Mouse (Mus musculus): ENCODE measurements around the gene Ranbp3.
"Not testable (repeated sequence)": the region's sequence is repeated elsewhere in the genome, so short reads cannot be mapped to it uniquely, and the experiment has no call there.

The Ranbp3 gene

GRCm38 (mm10) chr17:56672941-56673646 is at the start of gene Ranbp3:
Gene Ranbp3, plus strand, starts transcription at chr17:56673294.
- peak; percentile 99 for DNase-seq

GRCm38 (mm10) chr17:56625495-56625894 is 47.6 kb upstream of the Ranbp3 start:
- DNase-seq, result no peak

DNA sequence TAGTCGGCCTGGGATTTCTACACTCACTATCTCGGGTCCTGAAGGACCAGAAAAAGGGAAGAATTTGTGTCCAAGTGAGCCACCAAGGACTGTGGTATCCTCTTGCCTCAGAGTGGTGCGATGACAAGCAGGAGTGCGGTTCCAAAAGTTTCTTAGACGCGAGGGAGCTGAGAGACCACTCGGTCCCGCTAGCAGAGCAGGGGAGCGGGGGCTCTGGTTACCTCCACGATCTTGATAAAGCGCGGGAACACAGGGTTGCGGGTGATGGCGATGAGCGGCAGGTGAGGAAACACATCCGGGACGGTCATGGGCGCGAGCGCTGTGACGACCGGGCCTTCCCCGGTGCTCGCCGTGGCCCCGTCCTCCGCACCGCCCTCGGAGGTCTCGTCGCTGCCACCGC is 46.8 kb upstream of the Ranbp3 start:
- no peak for DNase-seq

GRCm38 (mm10) chr17:56626754-56627470 is 46.2 kb upstream of the Ranbp3 start, which contains the start of gene Lonp1:
Gene Lonp1, minus strand, starts transcription at chr17:56626887.
- DNase-seq, result peak; percentile 98 to 99

- DNase-seq, result peak; percentile 68 to 74
Observed at GRCm38 (mm10) chr17:56627530-56628277, 45.4 kb upstream of the Ranbp3 start, which contains the start of gene Catsperd. Gene Catsperd, plus strand, starts transcription at chr17:56628143.

- not testable (repeated sequence) for DNase-seq
Observed at GRCm38 (mm10) chr17:56629800-56630781, 43.0 kb upstream of the Ranbp3 start.

- no peak for DNase-seq
Observed at GRCm38 (mm10) chr17:56631807-56632206, 41.3 kb upstream of the Ranbp3 start.

GRCm38 (mm10) chr17:56634023-56634422 is 39.1 kb upstream of the Ranbp3 start:
- DNase-seq, result no peak

DNA sequence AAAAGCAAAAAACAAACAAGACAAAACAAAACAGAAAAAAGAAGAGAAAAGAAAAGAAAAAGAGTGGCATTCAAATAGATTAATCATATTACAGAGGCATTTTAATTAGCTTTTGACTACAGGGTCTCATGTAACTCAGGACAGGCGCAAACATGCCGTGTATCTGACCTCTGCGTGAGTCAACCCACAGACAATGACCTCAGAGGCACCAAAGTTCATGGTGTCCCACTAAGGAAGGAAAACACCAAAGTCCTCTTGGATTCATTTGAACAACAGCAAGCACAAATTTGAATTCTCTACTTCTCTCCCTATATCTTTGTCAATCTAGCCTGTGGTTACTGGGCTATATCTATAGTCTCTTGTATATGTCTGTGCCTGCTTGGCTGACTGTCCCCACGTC is 29.9 kb upstream of the Ranbp3 start:
- DNase-seq, result no peak

GRCm38 (mm10) chr17:56647546-56647945 is 25.5 kb upstream of the Ranbp3 start:
- DNase-seq, result no peak

- DNase-seq, result peak; percentile 50 to 56
Observed at GRCm38 (mm10) chr17:56651801-56652200, 21.3 kb upstream of the Ranbp3 start.

DNA sequence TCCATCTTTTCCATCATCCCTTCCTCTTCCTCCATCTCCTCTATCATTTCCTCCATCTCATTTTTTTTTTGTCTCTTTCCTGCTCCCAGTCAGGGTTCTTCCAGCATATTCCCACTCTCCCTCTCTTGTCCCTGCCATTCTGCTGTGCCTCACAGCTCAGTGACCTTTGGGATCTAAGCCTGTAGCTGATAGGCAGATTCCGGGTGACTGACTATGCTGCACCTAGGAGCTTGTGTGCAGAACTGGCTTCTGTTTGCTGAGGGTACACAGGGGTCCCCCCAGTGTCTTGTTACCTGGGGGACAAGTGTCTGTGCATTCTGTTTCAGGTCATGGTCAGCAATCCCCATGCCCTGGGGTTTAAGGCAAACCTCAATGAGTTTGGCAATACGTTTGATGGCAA is 18.3 kb upstream of the Ranbp3 start:
- no peak for DNase-seq

GRCm38 (mm10) chr17:56655311-56655710 is 17.8 kb upstream of the Ranbp3 start:
- DNase-seq, result no peak

DNA sequence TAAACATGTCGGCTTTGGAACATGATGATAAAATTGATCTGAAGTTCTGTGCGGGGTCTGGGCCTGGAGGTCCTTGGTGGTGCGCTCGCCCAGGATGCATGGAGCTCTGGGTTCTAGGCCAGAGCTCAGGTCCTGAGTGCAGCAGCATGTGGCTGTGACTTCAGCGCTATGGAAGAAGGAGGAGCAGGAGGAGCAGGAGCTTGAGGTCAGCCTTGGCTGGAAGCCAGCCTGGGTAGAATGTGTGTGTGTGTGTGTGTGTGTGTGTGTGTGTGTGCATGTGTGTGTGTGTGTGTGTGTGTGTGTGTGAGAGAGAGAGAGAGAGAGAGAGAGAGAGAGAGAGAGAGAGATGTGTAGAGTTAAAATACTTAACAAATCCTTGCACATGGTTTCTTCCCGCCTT is 16.9 kb upstream of the Ranbp3 start:
- no peak for DNase-seq

- DNase-seq, result no peak
Observed at GRCm38 (mm10) chr17:56663659-56664058, 9.4 kb upstream of the Ranbp3 start.

- no peak for DNase-seq
Observed at GRCm38 (mm10) chr17:56664333-56664732, 8.8 kb upstream of the Ranbp3 start.

GRCm38 (mm10) chr17:56666384-56666783 is 6.7 kb upstream of the Ranbp3 start:
- DNase-seq, result no peak

DNA sequence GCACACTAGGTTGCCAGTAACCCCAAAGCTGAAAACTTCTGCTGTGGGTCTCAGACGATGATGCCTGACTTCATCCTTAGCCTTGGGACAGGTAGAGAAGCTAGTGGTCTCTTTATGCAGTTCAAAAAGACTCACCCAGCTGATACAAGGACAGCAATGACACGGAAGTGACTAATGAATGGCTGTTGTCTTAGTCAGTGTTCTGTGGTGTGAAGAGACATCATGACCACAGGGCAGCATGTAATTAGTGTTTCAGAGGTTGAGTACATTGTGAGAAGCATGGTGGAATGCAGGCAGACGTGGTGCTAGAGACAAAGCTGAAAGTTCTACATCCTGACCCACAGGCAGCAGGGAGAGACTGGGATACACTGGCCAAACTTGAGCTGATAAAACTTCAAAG is 5.5 kb upstream of the Ranbp3 start:
- DNase-seq, result no peak

DNA sequence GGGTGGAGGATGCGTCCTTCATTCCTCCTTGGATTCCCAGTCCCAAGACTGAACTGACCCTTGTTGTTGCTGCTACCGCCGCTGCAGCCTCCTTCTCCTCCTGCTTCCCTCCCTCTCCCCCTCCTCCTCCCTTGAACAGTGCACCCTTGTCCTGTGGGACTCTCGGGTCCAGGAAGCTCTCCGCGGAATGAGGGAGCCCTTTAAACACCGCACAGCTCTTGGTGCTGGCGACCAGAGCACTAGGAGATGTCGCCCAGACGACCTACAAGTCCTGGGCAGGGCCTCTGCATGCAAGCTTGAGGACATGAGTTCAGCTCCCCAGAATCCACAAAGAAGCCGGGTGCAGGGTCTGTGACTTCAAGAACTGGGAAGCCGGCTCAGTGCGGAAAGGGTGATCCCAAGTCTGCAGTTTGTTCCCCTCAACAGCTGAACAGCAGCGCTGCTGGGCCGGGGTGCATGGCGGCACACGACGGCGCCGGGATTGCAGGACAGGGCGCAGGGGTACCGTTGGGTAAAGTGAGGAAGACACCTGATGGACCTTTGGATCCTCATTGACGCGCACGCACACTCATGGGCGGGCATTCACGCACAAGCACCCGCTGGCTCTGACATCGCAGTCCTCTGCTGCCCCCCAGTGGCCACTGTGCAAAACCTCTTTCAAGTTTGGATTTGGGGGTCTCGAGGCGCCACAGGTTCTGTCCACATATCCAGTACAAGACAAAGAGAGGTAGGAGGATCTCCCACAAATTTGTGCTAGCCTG is 4.5 kb upstream of the Ranbp3 start:
- peak; percentile 82 to 96 for DNase-seq

DNA sequence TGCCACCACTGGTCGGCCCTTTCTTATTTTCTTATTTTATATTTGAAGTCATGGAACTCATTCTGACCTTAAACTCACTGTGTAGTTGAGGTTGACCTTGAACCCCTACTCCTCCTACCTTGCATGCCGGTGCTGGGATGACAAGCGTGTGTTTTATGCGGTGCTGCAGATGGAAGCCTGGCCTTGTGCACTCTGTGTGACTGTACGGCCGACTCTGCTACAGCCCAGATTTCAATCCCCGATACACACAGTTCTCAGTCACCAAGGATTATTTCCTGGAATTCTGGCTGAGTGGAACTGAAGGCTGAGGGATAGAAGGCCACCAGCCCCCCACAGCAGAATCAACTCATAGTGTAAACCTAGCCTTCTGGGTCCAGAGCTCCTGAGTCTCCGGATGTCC is 3.3 kb upstream of the Ranbp3 start:
- DNase-seq, result no peak

DNA sequence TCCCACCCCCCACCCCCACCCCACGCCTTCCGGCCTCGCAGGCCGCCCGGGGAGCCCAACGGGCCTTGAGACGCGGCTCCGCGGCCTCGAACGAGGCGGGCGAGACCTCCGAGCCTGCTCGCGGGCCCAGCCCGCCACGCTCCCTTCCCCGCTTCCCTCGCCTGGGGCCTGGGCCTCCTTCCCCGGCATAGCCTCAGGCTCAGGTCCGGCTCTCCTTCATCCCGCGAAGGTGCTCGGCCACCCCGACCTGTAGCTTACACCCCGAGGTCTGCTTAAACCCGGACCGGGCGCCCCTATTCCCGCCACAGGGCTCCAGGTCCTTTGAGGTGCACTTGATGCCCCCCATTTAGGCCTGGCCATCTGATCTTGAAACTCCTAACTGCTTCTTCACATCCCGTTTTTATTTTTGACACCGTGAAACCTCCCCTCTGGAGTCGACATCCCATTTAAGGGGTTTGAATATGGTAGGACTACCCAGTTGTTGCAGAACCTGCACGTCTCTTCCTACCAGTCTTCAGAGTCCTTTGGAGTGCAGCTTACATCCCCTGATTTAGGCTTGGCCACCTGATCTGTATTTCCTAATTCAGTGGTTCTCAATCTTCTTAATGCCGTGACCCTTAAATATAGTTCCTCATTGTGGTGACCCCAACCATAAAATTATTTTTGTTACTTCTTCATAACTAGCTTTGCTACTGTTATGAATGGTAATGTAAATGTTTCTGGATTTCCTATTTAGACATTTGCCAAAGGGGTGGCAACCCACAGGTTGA is 738 bp downstream of the Ranbp3 start:
- no peak for DNase-seq
